Mouse (Mus musculus) heart, postnatal 10 days (tissue): ENCODE measurements at regions not wholly inside any gene's neighbourhood (a gene's known extent, or its start where the extent isn't known, plus 50 kb on each side); places are given as distances from the start of the nearest gene placed in this dataset.

Experiments used
- DNase-seq, 2 experiments: peaks; one replicate each; pipeline ENCODE4 v3.0.0; 2021
- intact Hi-C: fragments of 180-260 bp; cut with DNase I; formaldehyde crosslinking; loops from one replicate; pipeline ENCODE4 v1.15.1; 2025

DNA sequence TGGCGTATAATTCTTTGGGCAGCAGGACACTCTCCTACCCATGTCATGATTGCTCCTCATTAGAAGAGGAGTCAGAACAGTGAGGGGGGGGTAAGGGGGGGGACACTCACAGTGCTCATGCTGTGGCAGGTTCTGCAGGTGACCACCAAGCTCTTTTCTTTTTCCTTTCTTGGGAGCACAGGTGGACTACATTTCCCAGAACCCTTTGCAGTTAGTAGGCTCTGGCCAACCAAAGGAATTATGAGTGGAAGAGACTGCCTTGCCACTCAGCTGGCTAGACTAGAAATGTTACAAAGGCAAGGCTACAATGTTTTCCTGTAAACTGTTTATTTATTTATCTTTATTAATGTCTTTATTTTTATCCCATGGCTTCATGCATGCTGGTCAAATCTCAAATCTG is 53.6 kb upstream of the Ifnlr1 start:
- intact Hi-C loops, result no loop called here
- DNase-seq, result no peak

GRCm38 (mm10) chr4:135629793-135630569 is 56.1 kb upstream of the Ifnlr1 start:
- intact Hi-C loops, result loop anchor here (2.0 kb wide), 1 partner anchor 13 kb away; no protein-coding TSS in a partner anchor
- no peak for DNase-seq

DNA sequence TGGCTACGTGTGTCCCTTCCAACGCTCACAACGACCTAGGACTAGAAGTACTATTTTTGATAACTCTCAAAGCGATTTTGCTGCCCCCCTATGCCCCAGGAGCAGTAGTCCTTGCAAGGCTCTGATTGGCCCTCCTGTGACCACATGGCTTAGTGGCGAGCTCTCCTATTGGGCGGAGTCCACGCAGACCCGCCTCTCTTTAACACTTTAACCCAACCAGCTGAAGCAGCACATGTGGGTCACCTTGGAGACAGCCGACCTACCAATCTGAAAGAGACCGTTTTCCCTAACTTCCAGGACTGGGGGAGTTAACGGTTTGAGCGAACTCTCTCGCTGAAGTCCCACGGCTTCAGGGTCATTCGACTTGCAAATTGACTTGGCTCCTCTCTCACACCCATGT is 53.0 kb upstream of the Grhl3 start:
- intact Hi-C loops, result no loop called here
- DNase-seq, result no peak

DNA sequence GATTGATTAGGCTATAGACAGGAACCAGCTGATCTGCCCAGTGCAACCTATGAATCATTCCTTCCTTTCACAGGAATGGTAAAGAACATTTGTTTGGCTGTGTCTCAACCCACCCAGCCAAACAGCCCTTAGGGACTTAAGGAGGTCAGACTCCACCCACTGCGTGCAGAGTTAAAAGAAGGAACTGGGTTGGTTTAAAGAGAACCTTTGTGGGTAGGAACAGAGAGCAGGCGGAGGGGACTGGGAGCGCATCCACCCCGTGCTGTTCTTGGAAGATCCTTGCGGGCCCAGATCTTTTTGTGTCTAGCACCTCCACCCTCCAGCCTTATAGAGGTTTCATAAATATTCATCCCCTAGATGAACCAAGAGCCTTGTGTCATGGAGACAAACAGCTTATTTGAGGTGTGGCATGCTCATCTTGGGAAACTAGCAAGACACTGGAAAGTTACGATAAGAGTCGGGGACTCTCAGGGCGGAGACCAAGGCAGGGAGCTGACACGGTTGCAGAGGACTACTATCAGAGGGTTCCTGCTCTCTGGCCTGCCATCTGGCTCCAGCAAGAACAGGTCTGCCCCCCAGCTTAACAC is 49.8 kb upstream of the Grhl3 start:
- intact Hi-C loops, result no loop called here
- DNase-seq, result no peak
